Mouse (Mus musculus): ENCODE results near the gene Pard6b. TPM values are rescaled to one million over a fixed set of nuclear protein-coding genes. Genes with fewer than 3 reads are reported as not detected.

The Pard6b gene
- polyA plus RNA-seq, 1 experiment from 2014 or later, result 7.4 TPM

GRCm38 (mm10) chr2:168086839-168087238 is 6.0 kb downstream of the Pard6b start:
- Histone ChIP-seq H3K27me3 (replicated peaks; ENCODE audit: low read depth, poor library complexity, severe bottlenecking) (peaks cover 19% of the 10 kb centered on the region), H3K4me3 (no peak overlapping the region), H3K4me1 (peaks cover 6% of the 10 kb centered on the region), H3K36me3 (replicated peaks) (peaks cover 8% of the 10 kb centered on the region; the same call in 1 of the 2 replicates), H3K27ac (replicated peaks) (no peak overlapping the region), H3K9me3 (no peaks in the 10 kb centered on the region)
- 86% methylated on average over 9 of the region's 9 CpGs for WGBS
- DNase-seq (ENCODE audit: low spot score), result no peak

DNA sequence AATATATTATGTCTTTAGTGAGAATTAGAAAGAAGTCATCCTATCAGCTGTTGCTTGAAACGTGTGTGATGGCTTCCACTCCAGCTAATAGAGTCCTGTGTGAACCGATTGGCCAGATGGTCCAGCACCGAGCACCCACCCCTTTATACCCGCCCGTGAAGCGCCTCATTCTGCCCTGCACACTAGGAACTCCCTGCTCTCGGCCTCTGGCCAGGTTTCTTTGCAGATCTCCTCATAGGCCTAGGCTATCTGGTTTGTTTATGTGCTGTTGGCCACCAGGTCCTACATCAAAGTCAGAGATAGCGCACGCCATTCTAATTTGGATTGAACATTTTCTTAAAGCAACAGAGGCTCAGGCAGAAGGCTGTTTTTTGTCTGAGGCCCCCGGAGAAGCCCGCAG is 10.8 kb downstream of the Pard6b start:
- no peak overlapping the region for H3K4me3 ChIP-seq
- no peak overlapping the region for H3K27ac ChIP-seq (replicated peaks)
- H3K27me3 ChIP-seq (replicated peaks; ENCODE audit: low read depth, poor library complexity, severe bottlenecking), result no peaks in the 10 kb centered on the region
- H3K36me3 ChIP-seq (replicated peaks), result peaks cover 8% of the 10 kb centered on the region
- 89% methylated on average over 11 of the region's 11 CpGs for WGBS
- no peak for DNase-seq (ENCODE audit: low spot score)
- 0 out of 2 replicates have a peak, but pooled peaks cover 5% of the 10 kb centered on the region for H3K4me1 ChIP-seq
- no peaks in the 10 kb centered on the region for H3K9me3 ChIP-seq

GRCm38 (mm10) chr2:168093077-168093476 is 12.3 kb downstream of the Pard6b start:
- Histone ChIP-seq H3K27me3 (replicated peaks; ENCODE audit: low read depth, poor library complexity, severe bottlenecking) (no peaks in the 10 kb centered on the region), H3K4me3 (no peak overlapping the region), H3K9me3 (no peaks in the 10 kb centered on the region), H3K27ac (replicated peaks) (no peak overlapping the region), H3K36me3 (replicated peaks) (peaks cover 5% of the 10 kb centered on the region), H3K4me1 (0 out of 2 replicates have a peak, but pooled peaks cover 9% of the 10 kb centered on the region)
- WGBS, result 95% methylated on average over 4 of the region's 4 CpGs
- DNase-seq (ENCODE audit: low spot score), result no peak

GRCm38 (mm10) chr2:168095077-168095476 is 14.3 kb downstream of the Pard6b start:
- H3K4me1 ChIP-seq, result 0 out of 2 replicates have a peak, but pooled peaks cover 9% of the 10 kb centered on the region
- 0 out of 2 replicates have a peak overlapping the region, but pooled peaks have one; percentile 3 for H3K27ac ChIP-seq (replicated peaks)
- peaks cover 25% of the 10 kb centered on the region for H3K36me3 ChIP-seq (replicated peaks)
- no peaks in the 10 kb centered on the region for H3K27me3 ChIP-seq (replicated peaks; ENCODE audit: low read depth, poor library complexity, severe bottlenecking)
- 71% methylated on average over 8 of the region's 8 CpGs for WGBS
- no peak for DNase-seq (ENCODE audit: low spot score)
- H3K9me3 ChIP-seq, result no peaks in the 10 kb centered on the region
- no peak overlapping the region for H3K4me3 ChIP-seq

DNA sequence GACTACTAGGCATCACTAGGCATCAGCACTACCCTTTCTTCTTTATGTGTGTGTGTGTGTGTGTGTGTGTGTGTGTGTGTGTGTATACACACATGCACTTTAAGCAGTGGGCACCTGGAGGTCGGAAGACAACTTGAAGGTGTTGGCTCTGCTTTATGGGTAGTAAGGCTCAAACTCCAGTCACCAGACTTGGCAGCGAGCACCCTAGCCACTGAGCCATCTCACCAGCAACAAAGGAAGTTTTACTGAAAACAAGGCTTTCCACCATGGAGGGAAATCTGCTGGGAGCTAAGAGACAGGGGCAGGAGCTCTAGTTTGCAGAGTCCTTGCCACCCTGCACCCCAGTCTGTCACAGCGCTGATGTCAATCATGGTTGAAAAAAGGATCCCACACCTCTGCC is 15.7 kb downstream of the Pard6b start:
- Histone ChIP-seq H3K27ac (replicated peaks) (no peak overlapping the region), H3K27me3 (replicated peaks; ENCODE audit: low read depth, poor library complexity, severe bottlenecking) (no peaks in the 10 kb centered on the region), H3K36me3 (replicated peaks) (peaks cover 28% of the 10 kb centered on the region), H3K4me1 (0 out of 2 replicates have a peak, but pooled peaks cover 9% of the 10 kb centered on the region), H3K4me3 (no peak overlapping the region), H3K9me3 (no peaks in the 10 kb centered on the region)
- no peak for DNase-seq (ENCODE audit: low spot score)
- WGBS, result 82% methylated on average over 3 of the region's 3 CpGs

GRCm38 (mm10) chr2:168098040-168098439 is 17.2 kb downstream of the Pard6b start:
- no peaks in the 10 kb centered on the region for H3K9me3 ChIP-seq
- H3K4me3 ChIP-seq, result no peak overlapping the region
- H3K36me3 ChIP-seq (replicated peaks), result peaks cover 27% of the 10 kb centered on the region
- no peaks in the 10 kb centered on the region for H3K27me3 ChIP-seq (replicated peaks; ENCODE audit: low read depth, poor library complexity, severe bottlenecking)
- no peak overlapping the region for H3K27ac ChIP-seq (replicated peaks)
- peaks cover 9% of the 10 kb centered on the region; the same call in 1 of the 2 replicates for H3K4me1 ChIP-seq
- WGBS, result 52% methylated on average over 6 of the region's 6 CpGs
- peak; percentile 57 for DNase-seq (ENCODE audit: low spot score)

GRCm38 (mm10) chr2:168100008-168100407 is 19.2 kb downstream of the Pard6b start:
- Histone ChIP-seq H3K9me3 (no peaks in the 10 kb centered on the region), H3K27ac (replicated peaks) (no peak overlapping the region), H3K4me3 (no peak overlapping the region), H3K36me3 (replicated peaks) (peaks cover 27% of the 10 kb centered on the region), H3K27me3 (replicated peaks; ENCODE audit: low read depth, poor library complexity, severe bottlenecking) (no peaks in the 10 kb centered on the region), H3K4me1 (peaks cover 11% of the 10 kb centered on the region; the same call in 1 of the 2 replicates)
- no peak for DNase-seq (ENCODE audit: low spot score)
- WGBS, result 85% methylated on average over 13 of the region's 13 CpGs

DNA sequence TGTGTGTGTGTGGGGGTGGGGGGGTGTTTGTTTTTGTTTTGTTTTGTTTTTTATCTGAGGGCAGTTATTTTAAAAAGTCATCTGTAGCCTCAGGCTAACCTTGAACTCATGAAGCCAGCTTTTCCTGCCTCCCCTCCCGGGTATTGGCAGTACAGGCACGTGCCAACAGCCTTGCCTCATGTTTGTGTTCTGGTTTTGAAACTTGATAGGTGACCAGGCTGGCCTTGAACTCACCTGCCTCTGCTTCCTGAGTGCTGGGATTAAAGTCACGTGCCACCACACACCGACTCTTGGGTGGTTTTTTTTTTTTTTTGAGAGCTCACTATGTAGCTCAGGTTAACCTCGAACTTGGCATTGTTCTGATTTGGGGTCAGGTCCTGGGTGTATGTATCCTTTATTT is 21.0 kb downstream of the Pard6b start:
- Histone ChIP-seq H3K4me3 (no peak overlapping the region), H3K4me1 (peaks cover 7% of the 10 kb centered on the region), H3K27ac (replicated peaks) (no peak overlapping the region), H3K27me3 (replicated peaks; ENCODE audit: low read depth, poor library complexity, severe bottlenecking) (no peaks in the 10 kb centered on the region), H3K9me3 (no peaks in the 10 kb centered on the region), H3K36me3 (replicated peaks) (peaks cover 27% of the 10 kb centered on the region)
- 78% methylated on average over 5 of the region's 5 CpGs for WGBS
- no peak for DNase-seq (ENCODE audit: low spot score)

GRCm38 (mm10) chr2:168103341-168103740 is 22.5 kb downstream of the Pard6b start:
- Histone ChIP-seq H3K27ac (replicated peaks) (no peak overlapping the region), H3K4me3 (no peak overlapping the region)

GRCm38 (mm10) chr2:168104375-168105144 is 23.8 kb downstream of the Pard6b start:
- Histone ChIP-seq H3K27ac (replicated peaks) (no peak overlapping the region), H3K36me3 (replicated peaks) (peaks cover 12% of the 10 kb centered on the region), H3K4me3 (no peak overlapping the region), H3K9me3 (no peaks in the 10 kb centered on the region), H3K27me3 (replicated peaks; ENCODE audit: low read depth, poor library complexity, severe bottlenecking) (no peaks in the 10 kb centered on the region), H3K4me1 (peaks cover 7% of the 10 kb centered on the region)
- 81% methylated on average over 22 of the region's 22 CpGs for WGBS
- no peak for DNase-seq (ENCODE audit: low spot score)

More at GRCm38 (mm10) chr2:168103341-168103740, 22.5 kb downstream of the Pard6b start:
- DNase-seq (ENCODE audit: low spot score), result no peak
- no peaks in the 10 kb centered on the region for H3K27me3 ChIP-seq (replicated peaks; ENCODE audit: low read depth, poor library complexity, severe bottlenecking)
- H3K9me3 ChIP-seq, result no peaks in the 10 kb centered on the region
- peaks cover 25% of the 10 kb centered on the region for H3K36me3 ChIP-seq (replicated peaks)
- peaks cover 7% of the 10 kb centered on the region for H3K4me1 ChIP-seq
- 92% methylated on average over 10 of the region's 10 CpGs for WGBS

DNA sequence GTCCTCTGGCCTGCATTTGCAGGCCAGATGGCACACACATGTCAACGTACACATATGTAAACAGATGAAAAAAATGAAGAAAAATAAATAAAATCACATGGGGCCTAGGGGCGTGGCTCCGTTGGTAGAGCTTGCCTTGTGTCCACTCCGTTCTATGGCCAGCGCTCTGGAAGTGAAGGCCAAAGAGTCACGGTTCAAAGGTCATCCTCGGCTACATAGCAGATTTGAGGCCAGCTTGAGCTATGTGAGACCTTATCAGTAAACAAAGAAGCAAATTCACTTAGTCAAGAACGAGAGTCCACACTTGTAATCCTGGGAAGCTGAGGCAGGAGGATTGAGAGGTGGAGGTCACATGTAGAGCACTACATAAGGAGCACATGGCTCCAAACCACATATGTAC is 24.5 kb downstream of the Pard6b start:
- no peak overlapping the region for H3K4me3 ChIP-seq
- H3K4me1 ChIP-seq, result peaks cover 7% of the 10 kb centered on the region
- H3K36me3 ChIP-seq (replicated peaks), result peaks cover 5% of the 10 kb centered on the region; the same call in 1 of the 2 replicates
- H3K9me3 ChIP-seq, result no peaks in the 10 kb centered on the region
- no peak overlapping the region for H3K27ac ChIP-seq (replicated peaks)
- no peak for DNase-seq (ENCODE audit: low spot score)
- H3K27me3 ChIP-seq (replicated peaks; ENCODE audit: low read depth, poor library complexity, severe bottlenecking), result no peaks in the 10 kb centered on the region
- WGBS, result 66% methylated on average over 8 of the region's 8 CpGs

DNA sequence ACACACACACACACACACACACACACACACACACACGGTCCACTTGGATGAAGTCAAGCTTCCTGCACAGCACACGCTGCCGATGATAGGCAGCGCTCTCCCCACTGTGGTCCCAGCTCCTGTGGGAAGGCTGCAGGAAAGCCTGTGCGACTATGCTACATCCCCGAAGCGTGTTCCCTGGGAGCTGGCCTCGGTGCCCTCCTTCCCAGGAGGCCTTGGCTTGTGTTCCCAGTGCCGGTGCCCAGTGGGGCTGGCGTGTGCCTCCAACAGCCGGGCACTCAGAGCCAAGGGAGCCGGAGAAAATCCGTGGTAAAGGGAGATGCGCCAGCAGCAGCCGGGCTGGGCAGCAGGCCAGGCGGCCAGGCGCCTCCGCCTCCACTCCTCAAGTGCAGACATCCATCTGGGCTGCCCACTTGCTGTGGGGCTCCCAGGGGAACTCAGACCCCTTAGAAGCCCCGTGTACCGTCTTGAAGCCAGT is 25.9 kb downstream of the Pard6b start:
- WGBS, result 84% methylated on average over 20 of the region's 20 CpGs
- Histone ChIP-seq H3K9me3 (no peaks in the 10 kb centered on the region), H3K4me1 (peaks cover 7% of the 10 kb centered on the region), H3K27ac (replicated peaks) (no peak overlapping the region; the same call in 1 of the 2 replicates), H3K27me3 (replicated peaks; ENCODE audit: low read depth, poor library complexity, severe bottlenecking) (no peaks in the 10 kb centered on the region), H3K36me3 (replicated peaks) (no peaks in the 10 kb centered on the region), H3K4me3 (no peak overlapping the region)
- DNase-seq (ENCODE audit: low spot score), result no peak

- H3K27me3 ChIP-seq (replicated peaks; ENCODE audit: low read depth, poor library complexity, severe bottlenecking), result no peaks in the 10 kb centered on the region
- WGBS, result 87% methylated on average over 15 of the region's 15 CpGs
- no peaks in the 10 kb centered on the region for H3K9me3 ChIP-seq
- H3K27ac ChIP-seq (replicated peaks), result no peak overlapping the region
- H3K4me1 ChIP-seq, result peaks cover 11% of the 10 kb centered on the region
- no peak overlapping the region for H3K4me3 ChIP-seq
- DNase-seq (ENCODE audit: low spot score), result no peak
- no peaks in the 10 kb centered on the region for H3K36me3 ChIP-seq (replicated peaks)
Measured at GRCm38 (mm10) chr2:168107356-168107755, 26.6 kb downstream of the Pard6b start.
